Mouse (Mus musculus): ENCODE measurements at regions not wholly inside any gene's neighbourhood (a gene's known extent, or its start where the extent isn't known, plus 50 kb on each side); places are given as distances from the start of the nearest gene placed in this dataset.

DNA sequence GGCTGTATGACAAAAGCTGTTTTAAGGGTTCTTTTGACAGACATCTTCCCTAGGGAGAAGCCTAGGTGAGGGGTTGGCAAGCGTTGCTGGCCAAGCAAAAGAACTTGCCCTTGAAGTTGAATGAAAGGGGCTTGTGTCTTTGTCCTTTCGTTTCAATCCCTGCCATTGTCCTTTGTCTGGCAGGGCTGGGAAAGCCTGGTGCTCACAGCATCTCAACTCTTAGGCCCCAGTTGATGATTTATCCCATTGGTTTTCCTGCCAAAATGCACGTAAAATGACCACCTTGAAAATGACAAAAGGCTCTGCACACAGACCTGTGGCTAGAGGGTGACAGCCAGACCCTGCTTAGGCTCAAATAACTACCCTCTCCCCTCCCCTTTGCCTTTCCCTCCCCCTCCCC lies 153.9 kb upstream of the Id2 start:
- H3K79me2 ChIP-seq (ENCODE audit: control insufficient read depth, insufficient read depth) = no peaks in the 10 kb centered on the region
- H3K27me3 ChIP-seq (ENCODE audit: control insufficient read depth, insufficient read depth, insufficient read length) = no peaks in the 10 kb centered on the region
- TF ChIP-seq MAX (IDR thresholded peaks at IDR 0.05) = no peak
- no peak for TF ChIP-seq FOSL1 (IDR thresholded peaks at IDR 0.05; ENCODE audit: insufficient read depth, low read length, poor library complexity, severe bottlenecking)
- no peak for TF ChIP-seq MYOG (IDR thresholded peaks at IDR 0.05; ENCODE audit: control insufficient read depth, extremely low read depth, insufficient read length)
- no peak for TF ChIP-seq CTCF (IDR thresholded peaks at IDR 0.05; ENCODE audit: control insufficient read depth, insufficient read depth, insufficient read length)
- no peak for TF ChIP-seq USF1 (IDR thresholded peaks at IDR 0.05; ENCODE audit: low read depth)
- TF ChIP-seq CEBPB (IDR thresholded peaks at IDR 0.05; ENCODE audit: low read depth) = no peak
- no peak for TF ChIP-seq MYOD1 (IDR thresholded peaks at IDR 0.05; ENCODE audit: control insufficient read depth, insufficient read length, low read depth)

DNA sequence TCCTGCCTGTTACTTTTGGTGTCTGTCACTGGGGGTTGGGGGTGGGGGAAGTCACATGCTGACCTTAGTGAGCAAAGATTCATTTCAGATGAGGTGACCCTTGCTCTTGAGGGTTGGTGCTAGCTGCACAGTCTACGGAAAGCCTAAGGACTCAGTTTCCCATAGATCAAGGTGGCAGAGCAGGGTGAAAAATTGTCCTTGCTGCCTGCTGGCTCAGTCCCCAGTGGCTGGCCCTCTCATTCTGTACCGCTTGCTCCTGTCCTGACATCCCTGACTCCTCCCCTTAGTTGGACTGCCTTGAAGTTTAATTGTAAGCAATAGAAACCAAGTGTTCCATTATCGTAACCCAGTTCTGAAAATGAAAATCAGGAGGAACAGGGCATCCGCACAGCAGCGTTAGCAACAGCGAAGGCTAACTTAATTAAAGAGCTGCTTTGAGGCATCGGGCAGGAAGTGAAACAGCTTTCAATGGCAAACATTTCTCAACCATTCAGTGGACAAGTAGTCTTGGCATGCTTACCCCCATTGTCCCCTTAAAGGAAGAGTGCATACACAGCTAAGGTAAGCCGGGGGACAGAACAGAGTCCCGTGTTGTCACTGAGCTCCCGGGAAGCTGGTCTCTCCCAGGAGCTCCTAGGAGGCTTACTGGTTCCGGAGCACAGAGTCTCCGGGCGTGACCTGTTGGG lies 151.9 kb upstream of the Id2 start:
- Histone ChIP-seq H3ac (ENCODE audit: control insufficient read depth, insufficient read length, low read depth) (no peak overlapping the region), H3K79me3 (ENCODE audit: low read depth) (no peaks in the 10 kb centered on the region), H3K4me3 (ENCODE audit: insufficient read depth, poor library complexity, severe bottlenecking) (no peak overlapping the region), H3K36me3 (ENCODE audit: control insufficient read depth, insufficient read depth) (no peaks in the 10 kb centered on the region), H3K79me2 (ENCODE audit: control insufficient read depth, insufficient read depth) (no peaks in the 10 kb centered on the region), H3K27me3 (ENCODE audit: control insufficient read depth, insufficient read depth, insufficient read length) (no peaks in the 10 kb centered on the region)
- no peak for TF ChIP-seq MYOG (IDR thresholded peaks at IDR 0.05; ENCODE audit: control insufficient read depth, extremely low read depth, insufficient read length)
- no peak for TF ChIP-seq MAX (IDR thresholded peaks at IDR 0.05)
- TF ChIP-seq CTCF (IDR thresholded peaks at IDR 0.05; ENCODE audit: control insufficient read depth, insufficient read depth, insufficient read length) = no peak
- no peak for TF ChIP-seq MYOD1 (IDR thresholded peaks at IDR 0.05; ENCODE audit: control insufficient read depth, insufficient read length, low read depth)
- TF ChIP-seq CEBPB (IDR thresholded peaks at IDR 0.05; ENCODE audit: low read depth) = no peak
- TF ChIP-seq FOSL1 (IDR thresholded peaks at IDR 0.05; ENCODE audit: insufficient read depth, low read length, poor library complexity, severe bottlenecking) = no peak
- no peak for TF ChIP-seq USF1 (IDR thresholded peaks at IDR 0.05; ENCODE audit: low read depth)

More for the DNA sequence above, 153.9 kb upstream of the Id2 start:
- Histone ChIP-seq H3ac (ENCODE audit: control insufficient read depth, insufficient read length, low read depth) (no peak overlapping the region), H3K36me3 (ENCODE audit: control insufficient read depth, insufficient read depth) (no peaks in the 10 kb centered on the region), H3K79me3 (ENCODE audit: low read depth) (no peaks in the 10 kb centered on the region), H3K4me3 (ENCODE audit: insufficient read depth, poor library complexity, severe bottlenecking) (no peak overlapping the region)

DNA sequence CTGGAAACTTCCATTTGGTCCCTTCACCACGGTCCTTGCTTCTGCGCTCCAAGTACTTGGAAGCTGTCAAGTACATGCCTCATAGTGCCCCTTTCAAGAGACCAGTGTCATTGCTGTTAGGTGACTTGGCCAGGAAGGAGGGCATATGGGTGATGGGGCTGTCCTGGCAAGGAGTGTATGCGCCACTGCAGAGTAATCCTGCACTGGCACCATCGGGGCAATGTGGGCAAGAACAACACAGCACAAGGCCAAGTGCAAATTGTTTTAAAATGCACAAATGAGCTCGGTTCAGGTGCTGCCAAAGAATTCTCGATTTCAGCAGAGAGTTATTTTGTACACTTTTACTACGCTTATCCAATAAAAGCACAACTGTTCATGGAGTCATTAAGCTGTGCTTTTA lies 149.6 kb upstream of the Id2 start:
- H3ac ChIP-seq (ENCODE audit: control insufficient read depth, insufficient read length, low read depth) = no peak overlapping the region
- no peaks in the 10 kb centered on the region for H3K36me3 ChIP-seq (ENCODE audit: control insufficient read depth, insufficient read depth)
- H3K79me3 ChIP-seq (ENCODE audit: low read depth) = no peaks in the 10 kb centered on the region
- H3K27me3 ChIP-seq (ENCODE audit: control insufficient read depth, insufficient read depth, insufficient read length) = no peaks in the 10 kb centered on the region
- no peak overlapping the region for H3K4me3 ChIP-seq (ENCODE audit: insufficient read depth, poor library complexity, severe bottlenecking)
- TF ChIP-seq MAX (IDR thresholded peaks at IDR 0.05) (no peak), USF1 (IDR thresholded peaks at IDR 0.05; ENCODE audit: low read depth) (no peak), CEBPB (IDR thresholded peaks at IDR 0.05; ENCODE audit: low read depth) (no peak), CTCF (IDR thresholded peaks at IDR 0.05; ENCODE audit: control insufficient read depth, insufficient read depth, insufficient read length) (no peak), MYOD1 (IDR thresholded peaks at IDR 0.05; ENCODE audit: control insufficient read depth, insufficient read length, low read depth) (no peak), FOSL1 (IDR thresholded peaks at IDR 0.05; ENCODE audit: insufficient read depth, low read length, poor library complexity, severe bottlenecking) (no peak), MYOG (IDR thresholded peaks at IDR 0.05; ENCODE audit: control insufficient read depth, extremely low read depth, insufficient read length) (no peak)
- no peaks in the 10 kb centered on the region for H3K79me2 ChIP-seq (ENCODE audit: control insufficient read depth, insufficient read depth)

DNA sequence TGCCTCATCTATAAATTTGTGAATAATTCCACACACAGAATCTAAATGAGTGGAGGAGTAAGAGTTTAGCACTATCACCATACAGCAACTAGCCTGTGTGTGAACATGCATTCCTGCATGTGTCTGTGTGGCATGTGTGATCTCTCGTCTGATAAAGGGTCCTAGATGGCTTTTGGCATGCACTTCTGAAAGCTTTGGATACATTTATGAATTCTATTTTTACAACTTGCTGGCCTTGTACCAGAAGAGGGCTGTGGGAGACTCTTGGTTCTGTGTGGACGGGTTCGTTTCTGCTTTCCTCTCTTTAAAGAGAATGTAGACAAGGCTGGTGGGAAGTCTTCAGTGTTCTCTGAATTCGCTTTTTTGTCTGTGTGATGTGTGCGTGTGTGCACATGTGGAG lies 148.7 kb upstream of the Id2 start:
- TF ChIP-seq FOSL1 (IDR thresholded peaks at IDR 0.05; ENCODE audit: insufficient read depth, low read length, poor library complexity, severe bottlenecking) (no peak), MYOG (IDR thresholded peaks at IDR 0.05; ENCODE audit: control insufficient read depth, extremely low read depth, insufficient read length) (no peak)
- H3K4me3 ChIP-seq (ENCODE audit: insufficient read depth, poor library complexity, severe bottlenecking) = no peak overlapping the region
- no peaks in the 10 kb centered on the region for H3K36me3 ChIP-seq (ENCODE audit: control insufficient read depth, insufficient read depth)
- H3K79me2 ChIP-seq (ENCODE audit: control insufficient read depth, insufficient read depth) = no peaks in the 10 kb centered on the region
- H3K27me3 ChIP-seq (ENCODE audit: control insufficient read depth, insufficient read depth, insufficient read length) = no peaks in the 10 kb centered on the region
- no peak overlapping the region for H3ac ChIP-seq (ENCODE audit: control insufficient read depth, insufficient read length, low read depth)
- H3K79me3 ChIP-seq (ENCODE audit: low read depth) = no peaks in the 10 kb centered on the region

DNA sequence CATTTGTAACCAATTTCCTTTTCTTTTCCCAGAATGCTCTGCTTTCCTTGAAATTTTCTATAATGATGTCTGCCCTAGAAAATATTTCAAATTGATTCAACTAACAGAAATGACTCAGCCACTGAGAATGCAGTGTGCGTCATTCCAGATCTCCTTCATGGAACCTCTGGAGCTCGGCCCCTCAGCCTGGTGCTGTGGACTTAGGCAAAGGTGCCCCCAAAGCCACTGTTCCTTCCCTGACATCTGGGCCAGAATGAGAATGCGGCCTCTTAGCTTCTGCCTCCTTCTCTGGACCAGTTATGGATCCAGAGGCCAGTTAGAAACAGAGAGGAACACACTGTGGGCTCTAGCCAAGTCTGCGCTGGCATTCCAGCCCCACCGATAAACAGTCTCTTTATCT lies 148.3 kb upstream of the Id2 start:
- Histone ChIP-seq H3K79me2 (ENCODE audit: control insufficient read depth, insufficient read depth) (no peaks in the 10 kb centered on the region), H3K79me3 (ENCODE audit: low read depth) (no peaks in the 10 kb centered on the region), H3K36me3 (ENCODE audit: control insufficient read depth, insufficient read depth) (no peaks in the 10 kb centered on the region), H3ac (ENCODE audit: control insufficient read depth, insufficient read length, low read depth) (no peak overlapping the region), H3K27me3 (ENCODE audit: control insufficient read depth, insufficient read depth, insufficient read length) (no peaks in the 10 kb centered on the region), H3K4me3 (ENCODE audit: insufficient read depth, poor library complexity, severe bottlenecking) (no peak overlapping the region)
- TF ChIP-seq FOSL1 (IDR thresholded peaks at IDR 0.05; ENCODE audit: insufficient read depth, low read length, poor library complexity, severe bottlenecking) (peak; percentile 48), CEBPB (IDR thresholded peaks at IDR 0.05; ENCODE audit: low read depth) (no peak)

DNA sequence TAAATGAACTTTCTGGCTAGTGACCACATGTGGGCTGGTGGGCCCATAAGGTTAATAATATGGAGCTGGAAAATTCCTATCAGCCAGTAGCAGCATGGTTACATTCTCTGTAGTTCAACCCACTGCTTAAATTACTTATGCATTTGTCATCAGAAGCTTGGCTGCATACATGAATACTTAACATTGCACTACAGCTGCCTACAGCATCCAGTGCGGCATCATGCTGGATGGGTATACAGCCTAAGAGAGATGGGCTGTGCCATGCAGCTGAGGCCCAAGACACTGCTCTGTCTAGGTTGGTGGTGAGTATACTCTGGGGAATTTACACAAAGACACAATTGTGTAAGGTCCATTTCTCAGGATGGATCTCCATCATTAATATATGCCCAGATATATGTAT lies 147.7 kb upstream of the Id2 start:
- no peaks in the 10 kb centered on the region for H3K36me3 ChIP-seq (ENCODE audit: control insufficient read depth, insufficient read depth)
- H3K4me3 ChIP-seq (ENCODE audit: insufficient read depth, poor library complexity, severe bottlenecking) = no peak overlapping the region
- no peaks in the 10 kb centered on the region for H3K27me3 ChIP-seq (ENCODE audit: control insufficient read depth, insufficient read depth, insufficient read length)
- H3ac ChIP-seq (ENCODE audit: control insufficient read depth, insufficient read length, low read depth) = no peak overlapping the region
- H3K79me2 ChIP-seq (ENCODE audit: control insufficient read depth, insufficient read depth) = no peaks in the 10 kb centered on the region
- H3K79me3 ChIP-seq (ENCODE audit: low read depth) = no peaks in the 10 kb centered on the region
- TF ChIP-seq MAX (IDR thresholded peaks at IDR 0.05) = peak; percentile 48
- no peak for TF ChIP-seq MYOD1 (IDR thresholded peaks at IDR 0.05; ENCODE audit: control insufficient read depth, insufficient read length, low read depth)
